Mouse (Mus musculus) liver, adult 2 months (tissue): Measurements from ENCODE around the gene Gm20388.

Experiments used
- CTCF ChIP-seq: fragments of 200-500 bp; IDR thresholded peaks from 2 replicates; pipeline ENCODE4 v1.5.1; 2011; ENCODE audit warnings: low read depth, low read length, control low read depth
- POLR2A ChIP-seq: fragments of 200-500 bp; IDR thresholded peaks from 2 replicates; pipeline ENCODE4 v1.6.1; 2011; ENCODE audit warnings: low read length, control low read depth; ENCODE audit not compliant: insufficient read depth; ENCODE audit errors: extremely low read depth

GRCm38 (mm10) chr8:124250785-124251184, 4340.1 kb downstream of the Gm20388 start:
- no peak for TF ChIP-seq CTCF
- TF ChIP-seq POLR2A, result no peak
